Mouse (Mus musculus): Measurements from ENCODE around the gene Iqcj. TPM values are rescaled to one million over a fixed set of nuclear protein-coding genes. Genes with fewer than 3 reads are reported as not detected.

Iqcj gene
- polyA plus RNA-seq, 1 experiment from 2014 or later, result not detected

GRCm38 (mm10) chr3:68042951-68043350 is 150.9 kb downstream of the Iqcj start:
- H3K27ac ChIP-seq (replicated peaks; ENCODE audit: low read depth, low read length), result no peak overlapping the region
- H3K27me3 ChIP-seq (replicated peaks; ENCODE audit: control insufficient read depth, insufficient read depth, low read length), result no peaks in the 10 kb centered on the region; the same call in 1 of the 2 replicates
- no peaks in the 10 kb centered on the region for H3K9me3 ChIP-seq (ENCODE audit: control insufficient read depth, low read length)
- H3K4me3 ChIP-seq (ENCODE audit: low read depth, low read length), result no peak overlapping the region
- DNase-seq (ENCODE audit: low spot score) (no peak), ATAC-seq (ENCODE audit: low read depth) (no peak)
- no peaks in the 10 kb centered on the region for H3K4me1 ChIP-seq (ENCODE audit: control insufficient read depth, insufficient read depth, low read length)
- H3K4me2 ChIP-seq (ENCODE audit: low read depth, low read length), result no peak overlapping the region
- H3K9ac ChIP-seq (ENCODE audit: low read depth, low read length), result no peak overlapping the region
- H3K36me3 ChIP-seq (ENCODE audit: control insufficient read depth, insufficient read depth, low read length), result no peaks in the 10 kb centered on the region
- 86% methylated on average over 2 of the region's 2 CpGs for WGBS

DNA sequence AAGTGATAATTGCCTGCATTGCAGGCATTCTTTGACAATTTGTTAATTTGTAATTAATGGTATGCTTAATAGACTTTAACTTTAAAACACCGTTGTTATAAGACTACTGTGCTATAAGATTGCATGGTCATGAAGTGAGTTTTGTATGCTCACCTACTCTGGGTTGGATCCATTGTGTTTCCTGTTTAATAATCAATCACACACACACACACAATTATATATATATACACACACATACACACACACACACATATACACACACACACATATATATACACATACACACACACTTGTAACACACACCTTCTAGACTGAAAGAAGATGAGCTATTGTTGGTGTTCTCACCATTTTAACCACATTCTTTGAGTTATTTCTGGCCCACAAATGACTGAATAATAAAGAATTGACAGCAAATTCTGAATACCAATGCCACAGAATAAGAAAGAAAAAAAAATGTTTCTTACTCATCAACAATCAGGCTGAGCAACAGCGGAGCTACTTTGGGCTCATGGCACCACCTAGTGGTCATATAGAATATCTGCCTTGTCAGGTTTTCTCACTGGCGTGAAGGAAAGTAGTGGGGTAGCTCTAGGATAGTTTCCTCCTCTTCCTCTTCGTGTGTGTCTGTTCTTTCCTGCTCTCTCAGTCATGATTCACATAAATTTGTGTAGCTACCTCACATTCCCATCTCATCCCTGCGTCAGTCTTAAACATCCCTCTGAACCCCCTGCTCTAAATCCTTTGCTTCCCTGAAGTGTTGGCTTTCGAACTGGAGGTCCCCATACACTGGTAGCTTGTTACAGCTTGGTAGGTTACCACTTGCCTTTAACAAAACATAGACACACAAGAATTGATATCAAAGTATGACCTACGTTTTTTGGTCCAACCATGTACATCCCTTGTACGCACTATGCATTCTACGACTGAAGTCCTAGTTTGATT is 153.7 kb downstream of the Iqcj start:
- H3K9ac ChIP-seq (ENCODE audit: low read depth, low read length), result no peak overlapping the region
- no peaks in the 10 kb centered on the region for H3K36me3 ChIP-seq (ENCODE audit: control insufficient read depth, insufficient read depth, low read length)
- DNase-seq (ENCODE audit: low spot score) (peak; percentile 86), ATAC-seq (ENCODE audit: low read depth) (no peak)
- 50% methylated on average over 9 of the region's 9 CpGs for WGBS
- no peak overlapping the region for H3K27ac ChIP-seq (replicated peaks; ENCODE audit: low read depth, low read length)
- no peak overlapping the region for H3K4me3 ChIP-seq (ENCODE audit: low read depth, low read length)
- H3K4me2 ChIP-seq (ENCODE audit: low read depth, low read length), result no peak overlapping the region
- no peaks in the 10 kb centered on the region for H3K9me3 ChIP-seq (ENCODE audit: control insufficient read depth, low read length)
- no peaks in the 10 kb centered on the region; the same call in 1 of the 2 replicates for H3K27me3 ChIP-seq (replicated peaks; ENCODE audit: control insufficient read depth, insufficient read depth, low read length)
- H3K4me1 ChIP-seq (ENCODE audit: control insufficient read depth, insufficient read depth, low read length), result no peaks in the 10 kb centered on the region

GRCm38 (mm10) chr3:68053538-68053937 is 161.5 kb downstream of the Iqcj start:
- 48% methylated on average over 2 of the region's 2 CpGs for whole genome bisulfite sequencing

GRCm38 (mm10) chr3:68055071-68055470 is 163.1 kb downstream of the Iqcj start:
- Histone ChIP-seq H3K9ac (ENCODE audit: low read depth, low read length) (no peak overlapping the region), H3K4me2 (ENCODE audit: low read depth, low read length) (no peak overlapping the region), H3K27me3 (replicated peaks; ENCODE audit: control insufficient read depth, insufficient read depth, low read length) (0 out of 2 replicates have a peak, but pooled peaks cover 8% of the 10 kb centered on the region), H3K4me1 (ENCODE audit: control insufficient read depth, insufficient read depth, low read length) (no peaks in the 10 kb centered on the region), H3K4me3 (ENCODE audit: low read depth, low read length) (no peak overlapping the region), H3K9me3 (ENCODE audit: control insufficient read depth, low read length) (no peaks in the 10 kb centered on the region), H3K27ac (replicated peaks; ENCODE audit: low read depth, low read length) (no peak overlapping the region), H3K36me3 (ENCODE audit: control insufficient read depth, insufficient read depth, low read length) (no peaks in the 10 kb centered on the region)
- no peak for DNase-seq (ENCODE audit: low spot score)
- ATAC-seq (ENCODE audit: low read depth), result no peak
- 59% methylated on average over 13 of the region's 13 CpGs for WGBS

More at GRCm38 (mm10) chr3:68053538-68053937, 161.5 kb downstream of the Iqcj start:
- DNase-seq (ENCODE audit: low spot score), result peak; percentile 30
- Histone ChIP-seq H3K27me3 (replicated peaks; ENCODE audit: control insufficient read depth, insufficient read depth, low read length) (0 out of 2 replicates have a peak, but pooled peaks cover 8% of the 10 kb centered on the region), H3K4me1 (ENCODE audit: control insufficient read depth, insufficient read depth, low read length) (no peaks in the 10 kb centered on the region), H3K4me2 (ENCODE audit: low read depth, low read length) (no peak overlapping the region), H3K36me3 (ENCODE audit: control insufficient read depth, insufficient read depth, low read length) (no peaks in the 10 kb centered on the region), H3K9ac (ENCODE audit: low read depth, low read length) (no peak overlapping the region), H3K9me3 (ENCODE audit: control insufficient read depth, low read length) (no peaks in the 10 kb centered on the region), H3K27ac (replicated peaks; ENCODE audit: low read depth, low read length) (no peak overlapping the region), H3K4me3 (ENCODE audit: low read depth, low read length) (no peak overlapping the region)
- no peak for ATAC-seq (ENCODE audit: low read depth)

DNA sequence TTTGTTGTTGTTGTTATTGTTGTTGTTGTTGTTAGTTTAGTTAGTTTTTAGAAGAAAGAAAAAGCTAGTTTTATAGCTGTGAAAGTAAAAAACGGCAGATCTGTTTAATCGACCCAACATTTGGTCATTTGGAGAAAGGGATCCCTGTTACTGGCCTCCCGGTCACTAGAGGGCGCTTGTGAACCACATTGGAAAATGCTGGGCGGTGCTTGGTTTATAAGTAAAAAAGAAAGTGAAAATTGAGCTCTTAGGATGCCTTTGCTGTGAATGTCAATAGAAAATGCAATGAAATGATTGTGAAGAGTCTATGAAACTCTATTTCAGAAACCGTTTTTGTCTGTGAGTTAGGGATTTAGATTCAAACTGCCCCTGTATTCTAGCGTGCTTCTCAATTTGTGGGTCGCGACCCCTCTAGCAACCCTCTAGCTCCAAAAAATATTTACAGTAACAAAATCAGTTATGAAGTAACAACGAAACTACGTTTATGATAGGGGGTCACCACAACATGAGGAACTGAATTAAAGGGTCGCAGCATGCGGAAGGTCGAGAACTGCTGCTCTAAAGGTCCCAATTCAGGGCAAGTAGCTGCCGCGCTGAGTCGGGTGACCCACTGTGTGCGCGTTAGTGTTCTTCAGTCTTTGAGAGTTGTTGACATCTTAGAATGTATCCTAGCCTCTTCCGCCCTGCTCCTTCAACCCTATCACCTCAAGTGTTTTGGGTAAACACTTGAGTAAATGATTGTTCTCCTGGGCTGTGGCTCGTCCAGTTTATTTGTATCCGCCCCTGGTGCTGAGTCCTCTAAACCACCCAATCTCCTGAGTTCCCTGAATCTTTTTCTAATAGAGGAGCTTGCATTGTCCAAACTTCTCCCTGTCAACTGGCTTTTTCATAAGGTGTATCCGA is 164.6 kb downstream of the Iqcj start:
- ATAC-seq (ENCODE audit: low read depth) (no peak), DNase-seq (ENCODE audit: low spot score) (peak; percentile 80)
- Histone ChIP-seq H3K4me2 (ENCODE audit: low read depth, low read length) (peak overlapping the region; percentile 38), H3K27me3 (replicated peaks; ENCODE audit: control insufficient read depth, insufficient read depth, low read length) (0 out of 2 replicates have a peak, but pooled peaks cover 8% of the 10 kb centered on the region), H3K4me3 (ENCODE audit: low read depth, low read length) (peak overlapping the region; percentile 26), H3K36me3 (ENCODE audit: control insufficient read depth, insufficient read depth, low read length) (no peaks in the 10 kb centered on the region), H3K9ac (ENCODE audit: low read depth, low read length) (no peak overlapping the region), H3K4me1 (ENCODE audit: control insufficient read depth, insufficient read depth, low read length) (no peaks in the 10 kb centered on the region), H3K27ac (replicated peaks; ENCODE audit: low read depth, low read length) (no peak overlapping the region), H3K9me3 (ENCODE audit: control insufficient read depth, low read length) (no peaks in the 10 kb centered on the region)
- 53% methylated on average over 23 of the region's 23 CpGs for WGBS

DNA sequence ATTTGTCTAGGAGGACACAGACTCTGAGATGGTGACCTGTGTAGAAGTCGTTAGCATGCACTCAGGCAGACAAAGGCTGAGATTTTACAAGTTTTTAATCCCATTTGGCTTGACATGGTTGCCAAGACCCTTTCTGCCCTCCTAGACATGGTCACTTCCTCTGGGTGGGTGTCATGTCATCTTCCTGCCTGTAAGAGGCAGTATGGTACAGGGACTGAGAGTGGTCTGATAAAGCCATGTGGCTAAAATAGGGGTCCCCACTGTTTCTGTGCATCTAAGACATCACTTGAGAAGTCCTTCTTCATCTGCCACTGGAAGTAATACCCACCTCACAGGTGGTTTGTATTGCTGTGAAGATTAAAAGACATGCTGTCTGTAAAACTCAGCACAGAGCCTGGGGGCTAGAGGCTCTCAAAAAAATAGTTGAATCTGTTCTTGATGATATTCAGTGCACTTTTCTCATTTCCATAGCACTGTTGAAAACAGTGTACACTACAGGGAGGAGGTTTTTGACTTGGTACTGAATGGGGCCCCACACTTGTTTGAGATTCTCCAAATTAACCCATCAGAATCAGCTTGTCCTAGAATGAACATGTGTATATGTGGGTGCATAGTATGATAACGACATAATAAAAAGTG is 167.3 kb downstream of the Iqcj start:
- 49% methylated on average over 2 of the region's 2 CpGs for WGBS
- Histone ChIP-seq H3K4me1 (ENCODE audit: control insufficient read depth, insufficient read depth, low read length) (no peaks in the 10 kb centered on the region), H3K4me3 (ENCODE audit: low read depth, low read length) (no peak overlapping the region), H3K27me3 (replicated peaks; ENCODE audit: control insufficient read depth, insufficient read depth, low read length) (0 out of 2 replicates have a peak, but pooled peaks cover 8% of the 10 kb centered on the region), H3K36me3 (ENCODE audit: control insufficient read depth, insufficient read depth, low read length) (no peaks in the 10 kb centered on the region), H3K9me3 (ENCODE audit: control insufficient read depth, low read length) (no peaks in the 10 kb centered on the region), H3K9ac (ENCODE audit: low read depth, low read length) (no peak overlapping the region), H3K27ac (replicated peaks; ENCODE audit: low read depth, low read length) (no peak overlapping the region), H3K4me2 (ENCODE audit: low read depth, low read length) (no peak overlapping the region)
- ATAC-seq (ENCODE audit: low read depth) (peak; percentile 53; the same call in 1 of the 2 replicates), DNase-seq (ENCODE audit: low spot score) (no peak)

DNA sequence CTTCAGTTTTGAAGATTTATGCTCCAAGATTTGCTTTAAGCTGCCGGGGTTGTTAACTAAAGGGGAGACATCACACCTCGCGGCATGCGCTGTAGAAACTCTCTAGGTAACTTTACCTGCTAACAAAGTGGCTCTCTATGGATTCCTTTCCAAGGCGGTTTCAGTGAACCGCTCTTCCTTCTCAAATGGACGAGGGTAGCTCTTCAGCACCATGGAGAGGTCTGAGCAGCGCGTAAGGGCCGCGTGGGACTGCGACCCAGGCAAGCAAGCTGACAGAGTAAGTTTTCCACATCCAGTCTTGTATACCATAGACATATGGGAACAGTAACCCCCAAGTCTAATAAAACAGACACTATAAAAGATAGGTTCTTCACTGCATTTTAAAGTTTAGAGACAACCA is 172.7 kb downstream of the Iqcj start, which contains the start of gene Schip1:
Gene Schip1 (plus strand): TSS at position 72 of the 400 bp plus-strand sequence.
- Histone ChIP-seq H3K9me3 (ENCODE audit: control insufficient read depth, low read length) (no peaks in the 10 kb centered on the region), H3K36me3 (ENCODE audit: control insufficient read depth, insufficient read depth, low read length) (no peaks in the 10 kb centered on the region), H3K4me3 (ENCODE audit: low read depth, low read length) (no peak within 1 kb of the TSS), H3K4me2 (ENCODE audit: low read depth, low read length) (no peak within 1 kb of the TSS), H3K27me3 (replicated peaks; ENCODE audit: control insufficient read depth, insufficient read depth, low read length) (no peaks in the 10 kb centered on the region), H3K27ac (replicated peaks; ENCODE audit: low read depth, low read length) (no peak within 1 kb of the TSS), H3K9ac (ENCODE audit: low read depth, low read length) (no peak within 1 kb of the TSS), H3K4me1 (ENCODE audit: control insufficient read depth, insufficient read depth, low read length) (no peaks in the 10 kb centered on the region)
- WGBS, result 20% methylated on average over 12 of the region's 12 CpGs
- ATAC-seq (ENCODE audit: low read depth) (0 out of 2 replicates have a peak, but pooled peaks have one; percentile 26), DNase-seq (ENCODE audit: low spot score) (peak; percentile 85)

All from embryonic facial prominence, embryonic 14.5 days (tissue).